Mouse (Mus musculus) megakaryocyte, embryonic 14.5 days (primary cell): ENCODE measurements around the gene Cstad.

Experiments used
- FLI1 ChIP-seq: IDR thresholded peaks from 2 replicates; pipeline ENCODE4 v1.6.1; 2012; ENCODE audit warnings: low read length, inconsistent platforms, mixed read lengths
- GATA1 ChIP-seq: IDR thresholded peaks from 3 replicates; pipeline ENCODE4 v1.6.1; 2012; ENCODE audit warnings: mixed read lengths, low read length, inconsistent platforms, borderline replicate concordance

DNA sequence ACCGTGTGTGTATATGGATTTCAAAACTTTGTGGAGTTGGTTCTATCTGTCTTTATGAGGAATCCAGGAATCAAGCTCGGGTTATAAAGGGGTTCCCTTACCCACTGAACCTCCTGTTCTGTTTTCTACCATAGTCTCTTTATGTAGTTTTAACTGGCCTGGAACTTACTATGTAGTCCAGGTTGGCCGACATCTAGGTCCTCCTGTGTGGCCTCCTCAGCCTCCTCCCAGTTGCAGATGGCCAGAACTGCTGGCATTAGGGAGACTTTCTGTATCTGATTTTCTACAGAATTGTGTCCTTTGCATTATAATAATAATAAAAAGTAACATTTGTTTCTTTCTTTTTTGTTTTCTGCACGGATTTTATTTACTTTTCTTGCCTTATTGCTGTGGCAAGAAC, 21.3 kb upstream of the Cstad start:
- no peak for TF ChIP-seq GATA1
- no peak for TF ChIP-seq FLI1
